Mouse (Mus musculus) liver, adult 2 months (tissue): ENCODE measurements around the gene Rprd1b.

ENCODE experiments used
- CTCF ChIP-seq: fragments of 200-500 bp; IDR thresholded peaks from 2 replicates; pipeline ENCODE4 v1.5.1; 2011; ENCODE audit warnings: low read depth, low read length, control low read depth
- POLR2A ChIP-seq: fragments of 200-500 bp; IDR thresholded peaks from 2 replicates; pipeline ENCODE4 v1.6.1; 2011; ENCODE audit warnings: low read length, control low read depth; ENCODE audit not compliant: insufficient read depth; ENCODE audit errors: extremely low read depth

DNA sequence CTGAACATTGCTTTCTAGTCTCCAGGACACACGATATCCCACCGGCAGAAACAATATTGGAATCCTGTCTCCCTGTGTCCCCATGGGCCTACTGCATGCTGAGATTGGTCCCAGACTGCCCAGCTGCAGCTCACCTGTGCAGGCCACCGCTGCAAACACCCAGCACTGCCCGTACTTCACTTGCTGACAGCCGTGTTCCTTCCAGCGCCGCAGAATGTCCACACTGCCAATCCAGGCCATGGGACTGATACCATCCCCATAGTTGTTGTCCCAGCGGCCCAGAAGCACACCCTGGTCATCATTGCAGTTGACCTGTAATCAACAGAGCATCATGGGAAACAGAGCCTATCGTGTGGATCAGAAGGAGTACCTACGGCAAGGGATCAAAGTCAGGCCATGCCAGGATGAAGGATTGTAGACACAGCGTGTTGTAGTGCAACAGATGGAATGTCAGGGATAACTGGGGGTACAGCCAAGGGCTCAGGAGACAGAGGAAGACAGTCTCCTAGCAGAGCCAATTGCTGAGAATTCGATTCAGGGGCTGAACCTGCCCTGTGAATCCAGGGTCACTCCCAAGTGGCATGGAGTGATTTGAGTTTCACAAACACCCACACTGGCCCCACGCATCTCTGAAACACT, 103.0 kb downstream of the Rprd1b start:
- TF ChIP-seq CTCF (no peak), POLR2A (no peak)
